Mouse (Mus musculus) lung, adult 2 months (tissue): ENCODE data around the gene Pla2g15.

ENCODE experiments used
- CTCF ChIP-seq: fragments of 200-500 bp; IDR thresholded peaks from 2 replicates; pipeline ENCODE4 v1.5.1; 2011; ENCODE audit warnings: mild to moderate bottlenecking, low read length, control low read depth; ENCODE audit not compliant: insufficient read depth
- POLR2A ChIP-seq: fragments of 200-500 bp; IDR thresholded peaks from 2 replicates; pipeline ENCODE4 v1.6.1; 2011; ENCODE audit warnings: low read depth, mild to moderate bottlenecking, control low read depth, low read length, borderline replicate concordance; ENCODE audit errors: extremely low read depth

DNA sequence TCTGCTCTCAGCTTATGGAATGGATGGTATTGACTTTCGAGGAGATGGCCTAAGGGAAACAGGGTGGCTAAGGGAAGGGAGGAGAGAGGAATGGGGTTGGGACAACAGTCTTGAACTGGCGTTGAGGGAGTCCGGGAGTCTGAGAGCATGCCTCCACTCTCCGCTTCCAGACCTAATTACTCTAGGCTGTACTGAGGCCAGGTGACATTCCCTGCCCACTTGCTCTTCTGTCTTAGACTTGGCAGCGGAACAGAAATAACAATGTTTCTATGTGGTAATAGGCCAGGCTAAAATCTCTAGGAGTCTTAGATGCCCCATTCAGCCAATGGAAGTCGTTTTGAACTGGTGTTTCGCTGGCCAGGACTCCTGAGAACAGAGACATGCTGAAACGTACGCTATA lies 842 bp downstream of the Pla2g15 start:
- TF ChIP-seq POLR2A (no peak), CTCF (no peak)
